In the genomic region with DNA sequence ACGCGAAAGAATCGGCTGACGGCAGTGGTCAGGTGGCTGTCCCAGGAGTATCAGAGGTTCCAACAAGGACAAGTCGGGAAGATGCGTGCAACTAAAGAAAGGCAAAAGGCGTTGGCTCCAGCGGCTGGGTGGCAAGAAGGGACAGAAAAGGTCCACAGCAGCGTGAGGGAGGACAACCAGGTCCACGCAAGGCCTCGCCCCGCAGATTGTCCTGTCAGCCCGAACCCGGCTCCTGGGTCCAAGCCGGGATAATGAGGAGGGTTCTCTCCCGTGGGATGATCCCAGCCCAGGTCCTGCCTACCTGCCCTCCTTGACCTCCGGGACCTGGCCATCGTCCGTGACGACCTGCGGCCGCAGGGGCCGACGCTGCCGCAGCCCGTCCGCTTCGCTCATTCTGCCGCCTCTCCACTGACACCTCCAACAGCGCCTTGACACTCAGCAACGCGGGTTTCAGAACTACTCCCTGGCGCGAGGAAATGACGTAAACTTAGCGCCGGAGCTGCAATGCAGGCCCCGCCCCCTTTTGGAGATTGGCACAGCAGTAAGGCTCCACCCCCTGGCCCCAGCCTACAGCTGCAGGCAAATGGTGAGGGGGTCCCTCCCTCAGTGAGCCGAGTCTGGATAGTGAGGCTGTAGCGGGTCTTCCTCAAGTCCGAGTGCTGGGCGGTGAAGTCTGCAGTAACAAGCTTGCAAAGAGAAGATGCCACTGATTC, we compare ENCODE assay signal across 8 mouse cellular contexts. TPM values are rescaled to one million over a fixed set of nuclear protein-coding genes. Genes with fewer than 3 reads are reported as not detected.
A peak's percentile ranks its signal among the peaks of the same experiment; 100 is the strongest.
DNase-seq lines count a peak whose midpoint lies in the region; ATAC-seq and TF ChIP-seq lines count a peak whose summit lies in the region.

TSS of gene Apmap (minus strand) at position 481 of the 713 bp plus-strand sequence.

- peak; percentile 99 for DNase-seq in forebrain, embryonic 14.5 days (ENCODE audit: low spot score)
- peak; percentile 95 to 99 for DNase-seq in heart, postnatal 14 days
- peak; percentile 97 for DNase-seq in layer of hippocampus, adult 11-12 months (ENCODE audit: low spot score)
- peak; percentile 95 to 97 for DNase-seq in lung, adult 18-20 months
- DNase-seq in testis, postnatal 14 days (ENCODE audit: low spot score) = peak; percentile 96

- no peaks in the 10 kb centered on the region for H3K4me1 ChIP-seq in ES-Bruce4 (ENCODE audit: control insufficient read depth, insufficient read depth, low read length)
- peaks cover 7% of the 10 kb centered on the region for H3K4me1 ChIP-seq in forebrain, embryonic 14.5 days (ENCODE audit: control insufficient read depth, insufficient read depth, low read length)
- peaks cover 19% of the 10 kb centered on the region for H3K4me1 ChIP-seq in neural tube, embryonic 15.5 days

- H3K9ac ChIP-seq in ES-Bruce4 (ENCODE audit: low read depth, poor library complexity, severe bottlenecking) = peak within 1 kb of the TSS; percentile 65
- H3K9ac ChIP-seq in forebrain, embryonic 14.5 days (ENCODE audit: low read length) = peak within 1 kb of the TSS; percentile 82
- H3K9ac ChIP-seq in neural tube, embryonic 15.5 days (replicated peaks) = peak within 1 kb of the TSS; percentile 91

- H3K9me3 ChIP-seq in ES-Bruce4 (replicated peaks; ENCODE audit: control insufficient read depth, insufficient read depth, low read length, poor library complexity, severe bottlenecking) = no peaks in the 10 kb centered on the region
- H3K9me3 ChIP-seq in forebrain, embryonic 14.5 days (replicated peaks; ENCODE audit: control insufficient read depth, low read length) = no peaks in the 10 kb centered on the region
- no peaks in the 10 kb centered on the region for H3K9me3 ChIP-seq in neural tube, embryonic 15.5 days (replicated peaks)

- peak; percentile 42 for TF ChIP-seq POLR2A in ES-Bruce4 (IDR thresholded peaks at IDR 0.05; ENCODE audit: insufficient read depth, low read length)

- no peak for TF ChIP-seq CTCF in ES-Bruce4 (IDR thresholded peaks at IDR 0.05; ENCODE audit: low read depth, low read length)

- H3K4me2 ChIP-seq in forebrain, embryonic 14.5 days (ENCODE audit: low read length) = peak within 1 kb of the TSS; percentile 83
- peak within 1 kb of the TSS; percentile 80 for H3K4me2 ChIP-seq in neural tube, embryonic 15.5 days

- no peaks in the 10 kb centered on the region for H3K36me3 ChIP-seq in ES-Bruce4 (ENCODE audit: control insufficient read depth, insufficient read depth, low read length, poor library complexity, severe bottlenecking)
- no peaks in the 10 kb centered on the region for H3K36me3 ChIP-seq in forebrain, embryonic 14.5 days (ENCODE audit: control insufficient read depth, insufficient read depth, low read length)
- no peaks in the 10 kb centered on the region for H3K36me3 ChIP-seq in neural tube, embryonic 15.5 days

- peak within 1 kb of the TSS; percentile 83 for H3K4me3 ChIP-seq in ES-Bruce4 (ENCODE audit: low read depth, low read length)
- peak within 1 kb of the TSS; percentile 78 for H3K4me3 ChIP-seq in forebrain, embryonic 14.5 days (ENCODE audit: low read depth, low read length)
- H3K4me3 ChIP-seq in neural tube, embryonic 15.5 days (replicated peaks) = peak within 1 kb of the TSS; percentile 96

- intact Hi-C loops in heart, postnatal 14 days (cut with DNase I) = loop anchor here (2.0 to 5.0 kb wide), 2 partner anchors 139 to 294 kb away; partner anchors contain the start of gene Abhd12

- no peak for TF ChIP-seq EP300 in ES-Bruce4 (IDR thresholded peaks at IDR 0.05; ENCODE audit: insufficient read depth, low read depth, low read length)

- WGBS in forebrain, embryonic 14.5 days = under 1% methylated on average over 42 of the region's 42 CpGs
- WGBS in neural tube, embryonic 15.5 days = under 1% methylated on average over 40 of the region's 42 CpGs

- ATAC-seq in cerebellum, adult (ENCODE audit: insufficient number of reproducible peaks, low FRiP score, low TSS enrichment) = peak; percentile 87
- ATAC-seq in forebrain, embryonic 14.5 days = peak; percentile 98
- ATAC-seq in neural tube, embryonic 15.5 days (ENCODE audit: low FRiP score) = peak; percentile 99

- no peaks in the 10 kb centered on the region for H3K27me3 ChIP-seq in ES-Bruce4 (ENCODE audit: control insufficient read depth, insufficient read depth, low read length, poor library complexity, severe bottlenecking)
- no peaks in the 10 kb centered on the region for H3K27me3 ChIP-seq in forebrain, embryonic 14.5 days (replicated peaks; ENCODE audit: control insufficient read depth, insufficient read depth, low read length)
- no peaks in the 10 kb centered on the region for H3K27me3 ChIP-seq in neural tube, embryonic 15.5 days (replicated peaks)

- no peak within 1 kb of the TSS for H3K27ac ChIP-seq in ES-Bruce4 (ENCODE audit: insufficient read depth, low read length)
- H3K27ac ChIP-seq in forebrain, embryonic 14.5 days (ENCODE audit: low read depth, low read length) = no peak within 1 kb of the TSS
- H3K27ac ChIP-seq in neural tube, embryonic 15.5 days (replicated peaks) = peak within 1 kb of the TSS; percentile 81

RNA-seq across cellular contexts. Expression of gene Apmap, which starts in this region (rescaled TPM):
- 9.0 and 10.0 TPM in 2 replicates for polyA plus RNA-seq in ES-Bruce4 (2011; ENCODE audit: insufficient read depth, insufficient read length, low read depth, missing spikeins)
- 42.8 and 45.9 TPM in 2 replicates for polyA plus RNA-seq in forebrain, embryonic 14.5 days (2014; fragmentation: Nextera tagmentation; extraction: Ambion mirVana)
- 10 to 100 TPM; 46.6 to 48.6 TPM for total RNA-seq in heart, postnatal 14 days (2021)
- polyA plus RNA-seq in neural tube, embryonic 15.5 days (2015; fragmentation: Nextera tagmentation; extraction: Ambion mirVana) = 45.4 and 46.1 TPM in 2 replicates
